Comparison of ENCODE assay signal across 16 mouse cellular contexts in the genomic region with DNA sequence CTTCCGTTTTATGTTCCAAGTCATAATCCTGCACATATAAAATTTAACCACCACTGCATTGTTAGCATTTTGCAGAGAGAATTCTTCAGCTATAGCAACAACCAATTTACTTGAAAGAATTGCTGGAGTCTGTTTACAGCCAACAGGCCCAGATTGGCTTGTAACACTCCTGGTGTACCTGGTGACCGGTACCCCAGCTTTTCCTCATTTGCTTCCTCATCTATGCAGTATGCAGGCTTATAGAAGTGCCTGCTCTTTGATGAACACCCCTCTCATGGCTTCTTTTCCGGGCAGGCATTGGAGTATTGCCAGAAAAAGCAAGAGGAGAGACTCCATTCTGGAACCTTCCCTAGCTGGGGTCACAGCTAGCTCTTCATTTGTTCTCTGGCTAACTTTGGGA.
A peak's percentile ranks its signal among the peaks of the same experiment; 100 is the strongest.
DNase-seq lines count a peak whose midpoint lies in the region; ATAC-seq and TF ChIP-seq lines count a peak whose summit lies in the region.
"Had no signal": no experiment of that assay in that cellular context is flagged by ENCODE, and none has a peak within 500 bp of the region (broad histone marks: within the 10 kb centered on the region; RNA-seq: fewer than 3 reads in every experiment).

No protein-coding gene starts in this region.

- H3K27ac ChIP-seq in limb, embryonic 13.5 days, result peak overlapping the region; percentile 79
- H3K27ac ChIP-seq in limb, embryonic 15.5 days, result peak overlapping the region; percentile 78
- no peak overlapping the region for H3K27ac ChIP-seq in cerebellum, adult 2 months (ENCODE audit: insufficient read depth, low read length)
- H3K27ac ChIP-seq: embryonic facial prominence, embryonic 10.5 days; embryonic facial prominence, embryonic 12.5 days; forebrain, embryonic 13.5 days; forebrain, embryonic 15.5 days had no signal

- peak; percentile 78 for ATAC-seq in limb, embryonic 13.5 days (ENCODE audit: low FRiP score, low read depth)
- no peak for ATAC-seq in limb, embryonic 15.5 days (ENCODE audit: insufficient number of reproducible peaks, low FRiP score, low TSS enrichment, low read depth)
- ATAC-seq: forebrain, embryonic 13.5 days; forebrain, embryonic 15.5 days; forebrain, postnatal 0 days had no signal

- no peaks in the 10 kb centered on the region for H3K36me3 ChIP-seq in limb, embryonic 13.5 days
- H3K36me3 ChIP-seq in limb, embryonic 15.5 days, result no peaks in the 10 kb centered on the region
- H3K36me3 ChIP-seq: embryonic facial prominence, embryonic 10.5 days; embryonic facial prominence, embryonic 12.5 days; forebrain, embryonic 15.5 days had no signal

- TF ChIP-seq POLR2A in cerebellum, adult 2 months (IDR thresholded peaks at IDR 0.05; ENCODE audit: borderline replicate concordance, insufficient read depth, low read length), result no peak

- no peaks in the 10 kb centered on the region for H3K27me3 ChIP-seq in limb, embryonic 13.5 days
- H3K27me3 ChIP-seq in limb, embryonic 15.5 days, result no peaks in the 10 kb centered on the region
- no peaks in the 10 kb centered on the region for H3K27me3 ChIP-seq in cerebellum, adult 2 months (ENCODE audit: control insufficient read depth, insufficient read depth, low read length)
- H3K27me3 ChIP-seq: embryonic facial prominence, embryonic 12.5 days; forebrain, embryonic 13.5 days; forebrain, embryonic 15.5 days had no signal

- no peaks in the 10 kb centered on the region for H3K9me3 ChIP-seq in limb, embryonic 13.5 days
- no peaks in the 10 kb centered on the region for H3K9me3 ChIP-seq in limb, embryonic 15.5 days
- H3K9me3 ChIP-seq: embryonic facial prominence, embryonic 10.5 days; embryonic facial prominence, embryonic 12.5 days; forebrain, embryonic 13.5 days; forebrain, embryonic 15.5 days had no signal

- H3K4me1 ChIP-seq in limb, embryonic 13.5 days, result peaks cover 31% of the 10 kb centered on the region
- peaks cover 16% of the 10 kb centered on the region for H3K4me1 ChIP-seq in limb, embryonic 15.5 days
- H3K4me1 ChIP-seq in cerebellum, adult 2 months (ENCODE audit: control insufficient read depth, insufficient read depth, low read length), result no peaks in the 10 kb centered on the region
- H3K4me1 ChIP-seq: embryonic facial prominence, embryonic 12.5 days; forebrain, embryonic 13.5 days; forebrain, embryonic 15.5 days had no signal

- H3K4me2 ChIP-seq in limb, embryonic 13.5 days (replicated peaks), result peak overlapping the region; percentile 25; the same call in 1 of the 2 replicates
- H3K4me2 ChIP-seq in limb, embryonic 15.5 days, result no peak overlapping the region
- H3K4me2 ChIP-seq: embryonic facial prominence, embryonic 12.5 days; forebrain, embryonic 13.5 days; forebrain, embryonic 15.5 days had no signal

- TF ChIP-seq CTCF in cerebellum, adult 2 months (IDR thresholded peaks at IDR 0.05; ENCODE audit: borderline replicate concordance, insufficient read depth, low read depth, low read length), result no peak

- no peak overlapping the region for H3K4me3 ChIP-seq in limb, embryonic 13.5 days
- H3K4me3 ChIP-seq in limb, embryonic 15.5 days, result no peak overlapping the region
- H3K4me3 ChIP-seq in cerebellum, adult 2 months (replicated peaks; ENCODE audit: insufficient read depth, low read depth, low read length), result no peak overlapping the region
- H3K4me3 ChIP-seq: embryonic facial prominence, embryonic 10.5 days; embryonic facial prominence, embryonic 12.5 days; forebrain, embryonic 13.5 days; forebrain, embryonic 15.5 days had no signal

- no peak overlapping the region for H3K9ac ChIP-seq in limb, embryonic 13.5 days
- H3K9ac ChIP-seq in limb, embryonic 15.5 days, result no peak overlapping the region
- H3K9ac ChIP-seq: embryonic facial prominence, embryonic 12.5 days; forebrain, embryonic 13.5 days; forebrain, embryonic 15.5 days; forebrain, postnatal 0 days had no signal

- WGBS in limb, embryonic 13.5 days, result 15% methylated on average over 3 of the region's 3 CpGs
- WGBS in limb, embryonic 15.5 days, result 21% methylated on average over 3 of the region's 3 CpGs
- WGBS in cerebellum, adult 2 months, result 64% methylated on average over 3 of the region's 3 CpGs

- DNase-seq in heart, adult 11 months, result peak; percentile 74
- no peak for DNase-seq in heart, adult 8-10 months (ENCODE audit: low spot score)
- no peak for DNase-seq in spleen, adult 18-20 months
- DNase-seq in cerebellum, adult 2 months, result no peak
- DNase-seq: adrenal gland, adult 2 months; adrenal gland, postnatal 10 days; adrenal gland, postnatal 25 days; cerebellum, adult 11 months; cerebellum, postnatal 25 days; forebrain, postnatal 0 days had no signal
